19 mouse cellular contexts compared by ENCODE assay signal in genomic region chr3:20317233-20317632, GRCm38 (mm10). TPM values are rescaled to one million over a fixed set of nuclear protein-coding genes. Genes with fewer than 3 reads are reported as not detected.
"Had no signal": no experiment of that assay in that cellular context is flagged by ENCODE, and none has a peak within 500 bp of the region (broad histone marks: within the 10 kb centered on the region; RNA-seq: fewer than 3 reads in every experiment).

No protein-coding gene starts in this region.

- H3K9ac ChIP-seq: limb, embryonic 15.5 days; liver, embryonic 12.5 days; lung, embryonic 14.5 days; midbrain, embryonic 12.5 days; neural tube, embryonic 15.5 days had no signal

- H3K4me2 ChIP-seq: limb, embryonic 15.5 days; liver, embryonic 12.5 days; lung, embryonic 14.5 days; midbrain, embryonic 12.5 days; neural tube, embryonic 15.5 days had no signal

- DNase-seq: kidney, adult 8-10 months; kidney, postnatal 25 days; lung, embryonic 14.5 days; lung, postnatal 10 days; lung, postnatal 4 days; right cerebral cortex, adult 18-20 months; right cerebral cortex, postnatal 25 days; thymus, postnatal 14 days had no signal

- H3K4me3 ChIP-seq: limb, embryonic 15.5 days; liver, embryonic 12.5 days; midbrain, embryonic 12.5 days; neural tube, embryonic 15.5 days had no signal

- H3K36me3 ChIP-seq: limb, embryonic 15.5 days; liver, embryonic 12.5 days; midbrain, embryonic 12.5 days; neural tube, embryonic 15.5 days had no signal

- H3K4me1 ChIP-seq: limb, embryonic 15.5 days; liver, embryonic 12.5 days; midbrain, embryonic 12.5 days; neural tube, embryonic 15.5 days had no signal

- H3K9me3 ChIP-seq: limb, embryonic 15.5 days; liver, embryonic 12.5 days; midbrain, embryonic 12.5 days; neural tube, embryonic 15.5 days had no signal

- ATAC-seq: liver, embryonic 12.5 days had no signal

- H3K27ac ChIP-seq: limb, embryonic 15.5 days; liver, embryonic 12.5 days; midbrain, embryonic 12.5 days; neural tube, embryonic 15.5 days had no signal

- H3K27me3 ChIP-seq: limb, embryonic 15.5 days; liver, embryonic 12.5 days; midbrain, embryonic 12.5 days; neural tube, embryonic 15.5 days had no signal

RNA-seq across cellular contexts. Expression of gene Cpb1, which starts 41.7 kb away (rescaled TPM):
- total RNA-seq: layer of hippocampus, postnatal 25 days; megakaryocyte, adult 5-6 weeks; midbrain, postnatal 0 days had no signal
- polyA plus RNA-seq: limb, embryonic 11.5 days; liver, embryonic 12.5 days; midbrain, embryonic 12.5 days; neural tube, embryonic 11.5 days had no signal

RNA-seq across cellular contexts. Expression of gene Agtr1b, which starts 49.7 kb away (rescaled TPM):
- total RNA-seq: layer of hippocampus, postnatal 25 days; left cerebral cortex, postnatal 25 days; megakaryocyte, adult 5-6 weeks had no signal
- polyA plus RNA-seq: liver, embryonic 12.5 days; liver, embryonic 16.5 days; midbrain, embryonic 12.5 days; neural tube, embryonic 11.5 days had no signal
